Mouse (Mus musculus): ENCODE data around the gene Ccdc33.

DNA sequence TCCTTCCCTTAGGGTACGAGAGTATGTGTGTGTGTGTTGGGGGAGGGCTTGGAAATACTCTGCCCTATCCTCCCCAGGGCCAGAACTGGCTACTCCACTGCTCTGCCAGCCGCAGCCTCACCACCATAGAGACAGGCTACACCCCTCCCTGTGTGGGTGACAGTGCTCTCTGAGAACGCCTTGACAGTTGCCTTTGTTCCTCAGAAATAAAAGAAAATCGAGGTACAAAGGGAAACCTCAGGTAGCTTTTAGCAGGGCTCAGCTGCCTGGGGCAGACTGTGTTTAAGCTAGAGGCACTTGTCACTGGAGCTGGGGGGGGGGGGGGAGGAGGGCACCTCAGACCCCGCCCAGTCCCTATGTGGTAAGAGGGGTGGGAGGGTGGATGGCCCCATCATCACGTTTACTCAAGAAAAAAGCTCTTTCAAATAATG, 6.3 kb downstream of the Ccdc33 start:
- TF ChIP-seq ELF1 (IDR thresholded peaks at IDR 0.05; ENCODE audit: low read depth, low read length) (no peak), CTCF (conservative IDR thresholded peaks at IDR 0.05 in 1 of 2, IDR thresholded peaks at IDR 0.05 in 1 of 2; ENCODE audit: low read depth in 2 of 2, low read length in 2 of 2) (no peak), EP300 (IDR thresholded peaks at IDR 0.05; ENCODE audit: low read length) (no peak), KAT2A (IDR thresholded peaks at IDR 0.05; ENCODE audit: insufficient replicate concordance, low read length) (no peak), MYC (IDR thresholded peaks at IDR 0.05; ENCODE audit: low read depth, low read length) (no peak), POLR2AphosphoS2 (IDR thresholded peaks at IDR 0.05; ENCODE audit: low read depth, low read length) (no peak)

Measured in CH12.LX (cell line).